Mouse (Mus musculus) lung, postnatal 0 days (tissue): ENCODE results near the gene Cutal.

Experiments
- CTCF ChIP-seq: IDR thresholded peaks from 2 replicates; pipeline ENCODE4 v1.5.1; 2016; ENCODE audit warnings: antibody characterized with exemption, mild to moderate bottlenecking
- EP300 ChIP-seq: IDR thresholded peaks from 2 replicates; pipeline ENCODE4 v1.6.1; 2016; ENCODE audit warnings: antibody characterized with exemption, mild to moderate bottlenecking, control low read depth

- no peak; the same call in 1 of the 2 replicates for TF ChIP-seq CTCF
- TF ChIP-seq EP300: no peak
Measured at GRCm38 (mm10) chr2:34915103-34915502, 40.9 kb downstream of the Cutal start.
